Mouse (Mus musculus) right cerebral cortex, postnatal 14 days (tissue): ENCODE measurements at regions not wholly inside any gene's neighbourhood (a gene's known extent, or its start where the extent isn't known, plus 50 kb on each side); places are given as distances from the start of the nearest gene placed in this dataset.
A peak's percentile ranks its signal among the peaks of the same experiment; 100 is the strongest.
"Not testable (repeated sequence)": the region's sequence is repeated elsewhere in the genome, so short reads cannot be mapped to it uniquely, and the experiment has no call there.

Experiments used
- DNase-seq: peaks from one replicate; pipeline ENCODE4 v3.0.0; 2022

DNA sequence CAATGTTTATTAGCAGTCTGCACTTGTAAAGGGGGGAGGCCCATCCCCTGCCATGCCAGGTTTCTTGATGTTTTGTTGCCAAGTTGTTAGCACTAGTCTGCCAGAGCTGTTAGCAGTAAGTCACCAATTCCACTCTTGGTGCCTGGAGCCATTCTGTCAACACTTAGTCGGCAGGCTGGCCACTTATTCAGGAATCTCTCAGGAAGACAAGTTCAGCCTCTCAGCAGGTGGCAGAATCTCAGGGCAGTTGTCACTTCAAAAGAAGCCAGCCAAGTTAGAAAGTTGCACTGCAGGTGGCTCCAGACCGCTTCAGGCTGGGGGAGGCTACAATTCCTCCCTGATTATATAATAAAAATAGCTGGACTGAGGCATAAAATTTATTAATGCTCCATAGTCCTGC lies 424.2 kb downstream of the Cdh10 start:
- DNase-seq, result not testable (repeated sequence)

DNA sequence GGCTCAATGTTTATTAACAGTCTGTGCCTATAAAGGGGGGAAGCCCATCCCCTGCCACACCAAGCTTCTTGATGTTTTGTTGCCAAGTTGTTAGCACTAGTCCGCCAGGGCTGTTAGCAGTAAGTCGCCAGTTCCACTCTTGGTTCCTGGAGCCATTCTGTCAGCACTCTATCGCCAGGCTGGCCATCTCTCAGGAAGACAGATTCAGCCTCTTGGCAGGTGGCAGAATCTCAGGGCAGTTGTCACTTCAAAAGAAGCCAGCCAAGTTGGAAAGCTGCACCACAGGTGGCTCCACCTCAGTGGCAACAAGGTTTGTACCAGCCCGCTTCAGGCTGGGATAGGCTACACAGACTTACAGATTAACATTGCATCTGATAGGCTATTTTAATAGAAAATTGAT lies 428.7 kb downstream of the Cdh10 start:
- DNase-seq, result no peak

GRCm38 (mm10) chr15:19275968-19276826 lies 457.4 kb downstream of the Cdh10 start:
- no peak for DNase-seq

DNA sequence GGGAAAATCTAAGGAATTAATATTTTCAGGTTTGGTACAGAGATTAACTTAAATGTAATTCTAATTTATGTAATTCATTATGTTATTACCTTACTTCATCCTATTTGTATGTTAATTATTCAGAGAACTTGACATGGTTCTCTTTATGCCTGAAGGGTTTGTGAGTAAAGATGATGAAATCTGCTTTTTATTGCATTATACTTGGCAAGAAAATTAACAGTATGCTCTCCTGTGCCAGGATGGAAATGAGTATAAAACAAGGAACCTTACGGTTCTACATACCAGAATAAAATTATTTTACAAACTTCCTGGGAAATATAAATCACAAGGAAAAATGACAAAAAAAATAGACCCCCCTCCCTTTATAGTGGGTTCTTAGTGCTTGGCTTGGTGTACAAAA lies 497.6 kb downstream of the Cdh10 start:
- no peak for DNase-seq

- DNase-seq, result no peak
These were observed 537.6 kb downstream of the Cdh10 start for GRCm38 (mm10) chr15:19356322-19356721.

DNA sequence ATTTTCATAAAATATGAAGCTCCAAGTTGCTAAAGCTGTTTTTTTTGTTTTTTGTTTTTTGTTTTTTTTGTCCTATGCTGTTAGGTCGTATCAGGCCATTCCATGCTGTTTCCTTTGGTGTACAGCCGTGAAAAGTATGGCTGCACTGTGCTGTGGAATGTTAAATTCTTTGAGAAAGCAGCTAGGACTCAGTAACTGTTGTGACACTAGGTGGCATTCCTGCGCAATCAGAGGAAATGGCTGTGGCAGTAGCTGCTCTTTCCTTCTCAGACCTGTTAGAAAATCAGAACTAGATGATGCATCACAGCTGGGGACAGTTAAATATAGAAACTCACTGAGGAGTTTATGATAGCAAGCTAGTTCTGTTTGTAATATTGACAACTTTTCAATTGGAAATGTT lies 541.9 kb downstream of the Cdh10 start:
- peak; percentile 41 for DNase-seq

DNA sequence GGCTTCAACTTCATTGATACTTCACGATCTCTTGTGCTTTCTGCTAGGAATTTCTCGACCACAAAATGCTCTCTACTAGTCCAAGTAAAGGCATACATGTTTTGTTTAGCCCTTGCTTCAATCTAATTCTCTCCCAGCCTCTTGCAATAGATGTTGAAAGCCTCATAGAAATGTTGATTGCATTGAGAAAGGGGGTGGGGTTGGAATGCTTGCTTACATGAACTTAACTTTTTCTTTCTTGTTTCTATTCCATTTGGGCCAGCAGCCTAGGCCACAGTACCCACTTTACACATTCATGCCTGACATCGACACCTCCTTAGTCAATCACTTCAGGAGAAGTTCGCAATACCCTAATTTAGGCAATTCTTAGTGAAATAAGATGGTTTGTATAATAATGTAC lies 571.2 kb downstream of the Cdh10 start:
- no peak for DNase-seq

DNA sequence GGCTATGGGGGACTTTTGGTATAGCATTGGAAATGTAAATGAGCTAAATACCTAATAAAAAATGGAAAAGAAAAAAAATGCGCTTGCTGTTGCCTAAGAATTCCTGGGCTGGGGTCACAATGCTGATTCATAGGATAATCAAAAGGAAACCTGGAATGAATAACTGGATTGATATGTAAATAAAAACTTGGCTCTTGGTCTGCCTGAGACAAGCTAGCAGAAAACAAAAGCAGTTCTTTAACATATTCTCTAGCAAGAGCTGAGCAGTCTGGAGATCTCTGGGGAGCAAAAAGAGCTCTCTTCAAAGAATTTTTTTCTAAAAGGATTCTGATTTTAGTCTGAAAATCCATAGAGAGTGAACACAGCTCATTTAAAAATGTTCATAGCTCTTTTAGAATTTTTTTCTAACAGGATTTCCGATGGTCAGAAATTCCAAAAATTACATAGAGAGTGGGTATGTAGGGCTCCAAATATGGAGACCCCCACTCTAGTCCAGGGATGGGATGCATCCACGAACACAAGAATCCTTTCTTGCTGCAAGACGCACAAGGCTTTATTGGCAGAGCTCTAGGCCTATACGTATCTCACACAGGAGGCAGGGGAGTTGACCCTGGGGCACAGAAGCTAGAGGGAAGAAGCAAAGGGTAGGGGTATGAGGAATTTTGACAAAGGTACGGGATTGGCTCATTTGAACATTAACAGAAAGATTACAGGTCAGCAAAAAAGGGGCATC lies 572.7 kb downstream of the Cdh10 start:
- DNase-seq, result no peak

DNA sequence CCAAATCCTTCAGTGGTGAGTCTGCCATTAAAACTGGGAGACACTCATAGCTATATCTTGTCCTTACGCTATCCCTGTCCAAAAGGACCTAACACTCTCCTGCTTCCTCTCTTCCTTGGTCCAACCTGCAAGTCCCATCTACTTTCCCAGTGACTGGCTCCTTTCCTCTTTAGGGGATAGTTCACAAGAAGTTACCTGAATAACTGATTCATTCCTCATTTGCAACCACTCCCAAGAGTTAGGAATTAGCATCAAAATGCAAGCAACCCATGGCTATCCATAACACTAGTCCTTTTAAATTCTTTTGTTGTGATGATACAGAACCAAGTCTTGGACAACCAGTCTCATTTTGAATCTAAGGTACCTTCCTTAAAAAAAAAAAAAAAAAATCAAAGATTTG lies 576.9 kb downstream of the Cdh10 start:
- DNase-seq, result no peak
